Mouse (Mus musculus): Measurements from ENCODE around the gene Lrrc47. TPM values are rescaled to one million over a fixed set of nuclear protein-coding genes. Genes with fewer than 3 reads are reported as not detected.

Lrrc47 gene
- polyA plus RNA-seq, 1 experiment from 2014 or later, result 36.8 TPM

DNA sequence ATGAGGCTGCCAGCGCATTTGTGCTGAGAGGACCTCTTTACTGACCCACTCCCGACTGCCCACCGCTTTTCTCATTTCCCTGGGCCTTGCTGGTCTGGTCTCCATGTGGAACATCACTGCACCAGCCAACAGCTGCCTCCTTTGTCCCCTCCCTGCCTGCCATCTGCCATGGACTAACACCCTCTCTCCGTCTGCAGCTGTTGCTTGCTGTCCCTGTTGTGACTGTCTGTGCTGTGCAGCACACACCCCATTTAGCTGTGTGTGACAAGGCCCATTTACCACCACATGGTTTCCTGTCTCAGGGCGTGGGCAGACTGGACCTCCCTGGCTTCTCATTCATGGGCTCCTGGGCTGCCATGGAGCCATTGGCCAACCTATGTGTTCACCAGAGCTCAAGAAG lies 6.0 kb upstream of the Lrrc47 start:
- no peaks in the 10 kb centered on the region for H3K9me3 ChIP-seq
- H3K9ac ChIP-seq, result no peak overlapping the region
- H3K27ac ChIP-seq, result no peak overlapping the region
- H3K4me3 ChIP-seq, result no peak overlapping the region
- no peaks in the 10 kb centered on the region for H3K27me3 ChIP-seq
- no peak for ATAC-seq (ENCODE audit: insufficient number of reproducible peaks, insufficient read depth, low FRiP score, low TSS enrichment)
- no peak overlapping the region for H3K4me2 ChIP-seq (replicated peaks)
- no peaks in the 10 kb centered on the region for H3K4me1 ChIP-seq
- H3K36me3 ChIP-seq, result peaks cover 57% of the 10 kb centered on the region
- WGBS, result 87% methylated on average over 5 of the region's 5 CpGs

DNA sequence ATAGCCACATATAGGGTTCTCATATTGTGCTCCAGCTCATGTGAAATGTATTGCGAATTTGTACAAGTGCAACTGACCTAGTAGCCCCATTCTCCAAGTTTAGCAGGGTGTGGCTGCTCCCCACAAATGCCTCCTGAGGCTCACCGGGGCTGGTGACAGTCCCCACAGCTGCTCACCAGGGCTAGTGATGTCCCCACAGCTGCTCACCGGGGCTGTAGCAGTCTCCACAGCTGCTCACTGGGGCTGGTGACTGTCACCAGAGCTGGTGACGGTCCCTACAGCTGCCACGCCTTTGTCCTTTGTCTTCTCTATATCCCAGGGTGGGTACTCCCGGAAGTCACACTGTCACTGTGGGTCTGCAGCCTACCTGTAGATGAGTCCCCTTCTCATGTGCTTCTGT lies 5.3 kb upstream of the Lrrc47 start:
- H3K27me3 ChIP-seq, result no peaks in the 10 kb centered on the region
- no peak overlapping the region for H3K4me3 ChIP-seq
- no peak for ATAC-seq (ENCODE audit: insufficient number of reproducible peaks, insufficient read depth, low FRiP score, low TSS enrichment)
- no peak overlapping the region for H3K4me2 ChIP-seq (replicated peaks)
- 91% methylated on average over 6 of the region's 6 CpGs for WGBS
- peaks cover 57% of the 10 kb centered on the region for H3K36me3 ChIP-seq
- no peak overlapping the region for H3K9ac ChIP-seq
- H3K9me3 ChIP-seq, result no peaks in the 10 kb centered on the region
- no peak overlapping the region for H3K27ac ChIP-seq
- H3K4me1 ChIP-seq, result no peaks in the 10 kb centered on the region

DNA sequence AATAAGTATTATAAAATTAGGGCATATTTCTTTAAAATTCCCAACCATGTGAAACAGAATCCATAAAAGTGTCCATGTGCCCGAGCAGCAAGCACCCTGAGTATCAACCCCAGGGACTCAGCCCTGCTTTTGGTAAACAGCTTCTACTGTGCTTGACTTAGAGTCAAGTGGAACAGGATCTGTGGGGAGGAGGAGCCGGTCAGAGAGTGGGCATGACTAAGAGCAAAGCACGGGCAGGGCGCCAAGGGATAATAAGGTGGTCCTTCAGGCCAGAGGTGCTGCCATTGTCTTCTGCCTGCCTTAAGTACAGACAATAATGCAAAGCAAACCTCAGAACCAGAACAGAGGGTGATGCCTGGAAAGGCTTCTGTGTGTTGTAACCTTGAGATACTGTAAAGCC lies 3.8 kb upstream of the Lrrc47 start:
- Histone ChIP-seq H3K27ac (no peak overlapping the region), H3K27me3 (no peaks in the 10 kb centered on the region), H3K36me3 (peaks cover 46% of the 10 kb centered on the region), H3K9me3 (no peaks in the 10 kb centered on the region), H3K4me2 (replicated peaks) (no peak overlapping the region), H3K4me3 (no peak overlapping the region), H3K4me1 (peaks cover 5% of the 10 kb centered on the region), H3K9ac (no peak overlapping the region)
- WGBS, result 78% methylated on average over 4 of the region's 4 CpGs
- ATAC-seq (ENCODE audit: insufficient number of reproducible peaks, insufficient read depth, low FRiP score, low TSS enrichment), result no peak

DNA sequence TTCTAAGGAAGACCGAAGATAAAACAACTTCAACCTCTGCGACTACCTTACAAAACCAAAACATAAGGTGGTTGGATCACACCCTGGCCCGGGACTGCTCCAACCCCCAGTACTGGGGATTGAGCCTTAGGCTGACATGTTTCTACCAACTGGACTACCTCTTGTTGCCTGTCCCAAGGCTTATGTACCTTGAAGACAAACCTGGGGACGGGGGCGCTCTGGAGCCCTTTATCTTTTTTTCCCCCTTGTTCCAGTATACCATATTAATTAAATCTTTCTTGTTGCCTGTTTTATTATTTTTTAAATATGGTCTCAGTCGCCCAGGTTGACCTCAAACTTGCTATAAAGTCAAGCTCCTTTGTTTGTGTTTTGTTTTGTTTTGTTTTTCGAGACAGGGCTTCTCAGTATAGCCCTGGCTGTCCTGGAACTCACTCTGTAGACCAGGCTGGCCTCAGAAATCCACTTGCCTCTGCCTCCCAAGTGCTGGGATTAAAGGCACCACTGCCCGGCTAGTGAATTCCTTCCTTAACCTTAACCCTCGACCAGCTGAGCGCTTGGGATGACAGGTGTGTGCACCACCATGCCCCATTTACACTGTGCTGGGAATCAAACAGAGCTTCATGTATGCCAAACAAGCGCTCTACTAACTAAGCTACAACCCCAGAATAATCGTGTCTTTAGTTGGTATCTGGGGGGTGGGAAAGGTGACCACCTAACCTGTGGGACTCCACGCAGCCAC lies 455 bp upstream of the Lrrc47 start:
- H3K27me3 ChIP-seq, result no peaks in the 10 kb centered on the region
- peak overlapping the region; percentile 50; the same call in 1 of the 2 replicates for H3K27ac ChIP-seq
- H3K4me2 ChIP-seq (replicated peaks), result peak overlapping the region; percentile 97
- WGBS, result 27% methylated on average over 13 of the region's 13 CpGs
- H3K36me3 ChIP-seq, result peaks cover 30% of the 10 kb centered on the region
- peak overlapping the region; percentile 100 for H3K4me3 ChIP-seq
- H3K9ac ChIP-seq, result peak overlapping the region; percentile 98
- no peak for ATAC-seq (ENCODE audit: insufficient number of reproducible peaks, insufficient read depth, low FRiP score, low TSS enrichment)
- H3K4me1 ChIP-seq, result peaks cover 17% of the 10 kb centered on the region
- H3K9me3 ChIP-seq, result no peaks in the 10 kb centered on the region

DNA sequence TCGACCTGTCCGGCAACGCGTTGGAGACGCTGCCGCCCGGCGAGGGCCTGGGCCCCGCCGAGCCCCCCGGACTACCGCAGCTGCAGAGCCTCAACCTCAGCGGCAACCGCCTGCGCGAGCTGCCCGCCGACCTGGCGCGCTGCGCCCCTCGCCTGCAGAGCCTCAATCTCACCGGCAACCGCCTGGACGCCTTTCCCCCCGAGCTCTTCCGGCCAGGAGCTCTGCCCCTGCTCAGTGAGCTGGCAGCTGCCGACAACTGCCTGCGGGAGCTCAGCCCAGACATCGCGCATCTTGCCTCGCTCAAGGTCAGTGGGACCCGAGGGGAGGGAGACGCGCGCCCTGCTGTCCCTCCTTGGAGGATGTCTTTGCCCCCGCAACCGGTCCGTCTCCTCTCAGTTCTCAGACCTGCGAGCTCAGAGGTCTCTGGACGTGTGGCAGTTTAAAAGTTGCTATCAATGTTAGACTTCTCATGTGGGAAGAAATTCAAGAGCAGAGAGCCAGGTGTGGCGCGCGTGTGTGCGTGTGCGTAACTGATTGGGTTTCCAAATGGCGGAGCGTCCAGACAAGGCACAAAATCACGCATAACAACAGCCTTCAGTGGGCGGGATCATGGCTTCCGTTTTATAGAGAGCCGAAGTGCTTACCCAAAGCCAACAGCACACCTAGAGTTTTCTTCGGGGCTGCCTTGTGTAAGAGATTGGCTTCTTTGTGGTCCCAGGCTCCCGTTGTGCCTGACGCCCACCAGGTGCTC lies 776 bp downstream of the Lrrc47 start:
- peak overlapping the region; percentile 50 for H3K27ac ChIP-seq
- H3K27me3 ChIP-seq, result no peaks in the 10 kb centered on the region
- WGBS, result 2% methylated on average over 55 of the region's 55 CpGs
- ATAC-seq (ENCODE audit: insufficient number of reproducible peaks, insufficient read depth, low FRiP score, low TSS enrichment), result no peak
- H3K4me3 ChIP-seq, result peak overlapping the region; percentile 100
- no peaks in the 10 kb centered on the region for H3K9me3 ChIP-seq
- H3K4me2 ChIP-seq (replicated peaks), result peak overlapping the region; percentile 97
- H3K4me1 ChIP-seq, result peaks cover 17% of the 10 kb centered on the region
- H3K36me3 ChIP-seq, result peaks cover 30% of the 10 kb centered on the region
- peak overlapping the region; percentile 98 for H3K9ac ChIP-seq

DNA sequence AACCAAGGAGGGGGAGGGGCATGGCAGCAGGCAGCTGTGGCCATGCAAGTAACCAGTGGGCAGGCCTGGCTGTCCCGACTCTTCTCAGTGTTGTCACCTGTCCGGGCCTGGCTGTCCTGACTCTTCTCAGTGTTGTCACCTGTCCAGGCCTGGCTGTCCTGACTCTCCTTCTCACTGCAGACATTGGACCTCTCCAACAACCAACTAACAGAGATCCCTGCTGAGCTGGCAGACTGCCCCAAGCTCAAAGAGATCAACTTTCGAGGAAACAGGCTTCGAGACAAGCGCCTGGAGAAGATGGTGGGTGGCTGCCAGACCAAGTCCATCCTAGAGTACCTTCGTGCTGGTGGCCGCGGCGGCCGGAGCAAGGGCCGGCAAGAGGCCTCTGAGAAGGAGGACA lies 3.9 kb downstream of the Lrrc47 start:
- no peak overlapping the region for H3K4me3 ChIP-seq
- WGBS, result 88% methylated on average over 11 of the region's 11 CpGs
- no peak for ATAC-seq (ENCODE audit: insufficient number of reproducible peaks, insufficient read depth, low FRiP score, low TSS enrichment)
- H3K27ac ChIP-seq, result no peak overlapping the region
- no peaks in the 10 kb centered on the region for H3K27me3 ChIP-seq
- H3K36me3 ChIP-seq, result peaks cover 60% of the 10 kb centered on the region
- H3K9ac ChIP-seq, result no peak overlapping the region
- peaks cover 17% of the 10 kb centered on the region for H3K4me1 ChIP-seq
- H3K9me3 ChIP-seq, result no peaks in the 10 kb centered on the region
- H3K4me2 ChIP-seq (replicated peaks), result no peak overlapping the region

DNA sequence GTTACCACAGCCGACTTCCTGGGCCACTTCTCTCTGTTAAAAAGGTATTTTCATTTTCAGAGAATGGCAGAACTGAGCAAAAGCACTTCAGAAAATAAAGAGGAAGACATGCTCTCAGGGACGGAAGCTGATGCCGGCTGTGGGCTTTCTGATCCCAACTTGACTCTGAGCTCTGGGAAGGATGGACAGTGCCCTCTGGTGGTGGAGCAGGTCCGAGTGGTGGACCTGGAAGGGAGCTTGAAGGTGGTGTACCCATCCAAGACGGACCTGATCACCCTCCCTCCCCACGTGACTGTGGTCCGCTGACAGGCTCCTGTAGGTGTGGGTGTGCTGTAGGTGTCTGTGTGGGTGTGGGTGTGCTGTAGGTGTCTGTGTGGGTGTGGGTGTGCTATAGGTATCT lies 8.0 kb downstream of the Lrrc47 start:
- Histone ChIP-seq H3K9ac (no peak overlapping the region), H3K9me3 (no peaks in the 10 kb centered on the region), H3K4me3 (no peak overlapping the region), H3K27me3 (peaks cover 7% of the 10 kb centered on the region), H3K4me1 (no peaks in the 10 kb centered on the region), H3K4me2 (replicated peaks) (no peak overlapping the region), H3K36me3 (peaks cover 73% of the 10 kb centered on the region), H3K27ac (no peak overlapping the region)
- no peak for ATAC-seq (ENCODE audit: insufficient number of reproducible peaks, insufficient read depth, low FRiP score, low TSS enrichment)
- 77% methylated on average over 7 of the region's 7 CpGs for WGBS

DNA sequence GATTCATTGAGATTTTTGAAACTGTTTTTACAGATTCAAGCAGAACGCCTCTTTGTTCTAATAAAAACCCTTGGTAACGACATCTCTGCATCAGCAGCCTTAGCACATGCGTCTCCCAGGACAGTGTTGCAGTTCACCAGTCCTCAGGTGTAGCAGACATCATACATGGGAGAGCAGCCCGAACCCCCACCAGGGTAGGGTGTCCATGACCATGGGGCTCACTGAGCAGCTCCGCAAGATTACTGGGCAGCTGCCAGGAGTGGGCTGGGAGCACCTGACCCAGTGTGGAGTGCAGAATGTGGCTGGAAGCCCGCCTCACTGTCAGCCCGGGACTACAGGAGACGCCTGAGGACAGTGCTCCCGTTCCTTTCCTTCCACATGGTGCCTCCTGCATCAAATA lies 9.9 kb downstream of the Lrrc47 start:
- Histone ChIP-seq H3K9me3 (no peaks in the 10 kb centered on the region), H3K27me3 (peaks cover 25% of the 10 kb centered on the region), H3K27ac (no peak overlapping the region), H3K4me2 (replicated peaks) (no peak overlapping the region), H3K36me3 (peaks cover 57% of the 10 kb centered on the region), H3K4me3 (no peak overlapping the region), H3K4me1 (peaks cover 10% of the 10 kb centered on the region), H3K9ac (no peak overlapping the region)
- no peak for ATAC-seq (ENCODE audit: insufficient number of reproducible peaks, insufficient read depth, low FRiP score, low TSS enrichment)
- 87% methylated on average over 9 of the region's 9 CpGs for WGBS

DNA sequence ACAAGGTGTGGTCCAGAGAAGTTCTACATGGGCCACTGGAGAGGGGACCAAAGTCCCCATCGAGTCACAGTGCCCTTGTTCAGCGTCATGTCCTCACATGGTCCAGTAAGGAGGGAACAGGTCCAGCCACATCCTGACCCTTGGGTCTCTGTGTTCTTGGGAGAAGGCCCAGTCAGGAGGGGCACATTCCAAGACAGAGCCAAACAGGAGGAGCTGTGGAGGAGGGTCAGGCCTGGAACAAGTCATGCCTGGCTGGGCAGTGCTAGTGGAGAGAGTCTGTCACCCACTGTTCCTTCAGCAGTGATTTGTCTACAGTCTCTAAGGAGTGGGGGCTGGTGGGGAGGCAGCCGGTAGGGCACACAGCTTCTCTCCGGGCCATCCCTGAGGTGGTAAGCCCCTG lies 10.9 kb downstream of the Lrrc47 start:
- ATAC-seq (ENCODE audit: insufficient number of reproducible peaks, insufficient read depth, low FRiP score, low TSS enrichment), result no peak
- Histone ChIP-seq H3K27me3 (peaks cover 34% of the 10 kb centered on the region), H3K4me2 (replicated peaks) (no peak overlapping the region), H3K9me3 (no peaks in the 10 kb centered on the region), H3K9ac (no peak overlapping the region), H3K27ac (no peak overlapping the region), H3K4me1 (peaks cover 10% of the 10 kb centered on the region), H3K4me3 (no peak overlapping the region), H3K36me3 (peaks cover 48% of the 10 kb centered on the region)
- 70% methylated on average over 4 of the region's 4 CpGs for WGBS

DNA sequence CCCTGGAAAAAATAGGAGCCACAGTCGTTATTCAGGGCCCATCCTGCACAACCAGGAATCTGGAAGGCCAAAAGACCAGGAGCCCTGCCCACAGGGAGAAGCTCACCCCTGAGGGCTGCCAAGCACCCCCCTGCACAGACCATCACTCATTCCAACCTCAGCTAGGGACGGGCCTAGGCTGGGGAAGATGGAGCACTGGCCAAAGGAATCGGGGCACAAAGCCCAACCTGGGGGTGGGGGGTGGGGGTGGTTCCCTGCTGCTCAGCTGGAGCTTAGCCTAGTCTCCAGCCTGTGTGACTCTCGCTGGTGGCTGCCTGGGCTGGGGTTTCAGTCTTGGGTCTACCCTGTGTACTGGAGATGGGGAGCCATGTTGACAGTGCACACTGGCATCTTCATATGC lies 11.3 kb downstream of the Lrrc47 start:
- H3K9me3 ChIP-seq, result no peaks in the 10 kb centered on the region
- H3K27me3 ChIP-seq, result peaks cover 34% of the 10 kb centered on the region
- 45% methylated on average over 4 of the region's 4 CpGs for WGBS
- H3K36me3 ChIP-seq, result peaks cover 43% of the 10 kb centered on the region
- H3K27ac ChIP-seq, result no peak overlapping the region
- no peak overlapping the region for H3K4me2 ChIP-seq (replicated peaks)
- H3K4me1 ChIP-seq, result peaks cover 10% of the 10 kb centered on the region
- no peak overlapping the region for H3K4me3 ChIP-seq
- no peak for ATAC-seq (ENCODE audit: insufficient number of reproducible peaks, insufficient read depth, low FRiP score, low TSS enrichment)
- H3K9ac ChIP-seq, result no peak overlapping the region

DNA sequence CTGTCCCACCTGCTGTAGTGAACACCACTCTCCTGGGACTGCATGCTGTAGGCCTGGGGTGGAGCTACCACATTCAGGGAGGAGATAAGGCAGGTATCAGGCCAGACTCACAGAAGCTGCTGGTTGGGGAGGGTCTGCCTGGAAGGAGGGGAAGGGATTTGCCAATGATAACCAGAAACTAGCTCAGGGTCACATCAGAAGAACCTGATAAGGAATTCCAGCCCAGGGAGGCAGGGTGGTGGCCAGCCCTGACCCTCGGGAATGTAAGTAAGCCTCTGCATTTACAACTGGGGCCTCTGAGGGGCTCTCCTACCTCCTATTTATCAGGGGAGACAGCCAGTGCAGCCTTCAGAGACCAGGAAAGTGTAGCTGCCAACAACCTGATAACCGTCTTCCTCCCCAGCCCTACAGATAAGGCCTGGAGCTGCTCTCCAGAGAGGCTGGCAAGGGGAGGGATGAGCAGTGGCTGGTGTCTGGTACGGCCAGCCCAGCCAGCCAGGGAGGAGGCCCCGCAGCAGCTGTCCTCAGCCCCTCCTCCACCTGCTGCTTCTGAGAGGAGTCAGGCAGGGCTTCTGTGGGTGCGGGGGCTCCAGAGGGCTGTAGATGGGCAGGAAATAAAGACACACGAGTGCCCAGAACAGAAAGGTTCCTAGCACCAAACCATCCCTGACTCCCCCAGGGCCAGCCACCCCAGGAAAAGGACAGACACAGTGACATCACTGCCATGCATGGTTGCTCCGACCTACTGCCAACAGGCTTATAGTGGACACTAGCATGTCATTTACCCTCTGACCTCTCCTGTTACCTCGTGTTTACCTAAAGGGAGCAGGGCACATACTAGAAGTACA lies 12.4 kb downstream of the Lrrc47 start:
- Histone ChIP-seq H3K36me3 (peaks cover 32% of the 10 kb centered on the region), H3K4me1 (peaks cover 10% of the 10 kb centered on the region), H3K9me3 (no peaks in the 10 kb centered on the region), H3K27ac (no peak overlapping the region), H3K27me3 (peaks cover 34% of the 10 kb centered on the region), H3K4me3 (no peak overlapping the region), H3K4me2 (replicated peaks) (no peak overlapping the region), H3K9ac (no peak overlapping the region)
- WGBS, result 25% methylated on average over 8 of the region's 8 CpGs
- no peak for ATAC-seq (ENCODE audit: insufficient number of reproducible peaks, insufficient read depth, low FRiP score, low TSS enrichment)

Measured in embryonic facial prominence, embryonic 12.5 days (tissue).